Mouse (Mus musculus) hindbrain, embryonic 13.5 days (tissue): ENCODE data around the gene Ralbp1. TPM values are rescaled to one million over a fixed set of nuclear protein-coding genes. Genes with fewer than 3 reads are reported as not detected.

Experiments used
- ATAC-seq: fragments of 200-750 bp; cut with Nextera tagmentation; 2 replicates; pipeline ENCODE4 v1.8.0; 2017; ENCODE audit warnings: moderate TSS enrichment; ENCODE audit not compliant: low FRiP score
- H3K27ac ChIP-seq: fragments of 300-500 bp; sonication (generic); 2 replicates; pipeline ENCODE4 v1.5.1; 2015; ENCODE audit warnings: inconsistent platforms, mild to moderate bottlenecking, moderate library complexity
- H3K27me3 ChIP-seq: fragments of 300-500 bp; sonication (generic); 2 replicates; pipeline ENCODE4 v1.6.1; 2015; ENCODE audit warnings: mild to moderate bottlenecking, inconsistent platforms
- H3K36me3 ChIP-seq: fragments of 300-500 bp; sonication (generic); 2 replicates; pipeline ENCODE4 v1.6.1; 2015; ENCODE audit warnings: mild to moderate bottlenecking, inconsistent platforms
- H3K4me1 ChIP-seq: fragments of 300-500 bp; sonication (generic); replicated peaks from 2 replicates; pipeline ENCODE4 v1.6.1; 2015; ENCODE audit warnings: inconsistent platforms
- H3K4me2 ChIP-seq: fragments of 300-500 bp; sonication (generic); 2 replicates; pipeline ENCODE4 v1.6.1; 2015; ENCODE audit warnings: inconsistent platforms, mild to moderate bottlenecking, moderate library complexity
- H3K4me3 ChIP-seq: fragments of 300-500 bp; sonication (generic); 2 replicates; pipeline ENCODE4 v1.5.1; 2015; ENCODE audit warnings: mild to moderate bottlenecking, inconsistent platforms
- H3K9ac ChIP-seq: fragments of 300-500 bp; sonication (generic); 2 replicates; pipeline ENCODE4 v1.6.1; 2015; ENCODE audit warnings: mild to moderate bottlenecking, inconsistent platforms
- H3K9me3 ChIP-seq: fragments of 300-500 bp; sonication (generic); 2 replicates; pipeline ENCODE4 v1.6.1; 2016; ENCODE audit warnings: inconsistent platforms
- WGBS: fragments of 180-500 bp; shearing (Covaris S2); methylation state at CpG from one replicate; pipeline ENCODE4 v1.1.7; 2015; 5-methylcytosine and 5-hydroxymethylcytosine counted together
- polyA plus RNA-seq: library from polyadenylated mRNA; unstranded; fragments of >200 nt; fragmentation: Nextera tagmentation; extraction: Ambion mirVana; gene quantifications from 2 replicates; pipeline ENCODE4 v1.2.1, GENCODE M21; 2015

Gene Ralbp1
- polyA plus RNA-seq, 1 experiment from 2014 or later = 58.3 TPM

GRCm38 (mm10) chr17:65885398-65885696 is 251 bp downstream of the Ralbp1 start:
- peak overlapping the region; percentile 95 for H3K4me3 ChIP-seq
- WGBS = under 1% methylated on average over 11 of the region's 11 CpGs
- no peak for ATAC-seq
- no peaks in the 10 kb centered on the region for H3K9me3 ChIP-seq
- H3K27ac ChIP-seq = peak overlapping the region; percentile 97
- peak overlapping the region; percentile 82 for H3K9ac ChIP-seq
- H3K27me3 ChIP-seq = no peaks in the 10 kb centered on the region
- H3K4me1 ChIP-seq = peaks cover 39% of the 10 kb centered on the region
- H3K4me2 ChIP-seq = peak overlapping the region; percentile 71
- H3K36me3 ChIP-seq = no peaks in the 10 kb centered on the region

- Histone ChIP-seq H3K9ac (peak overlapping the region; percentile 93), H3K9me3 (no peaks in the 10 kb centered on the region), H3K4me3 (peak overlapping the region; percentile 95), H3K4me2 (peak overlapping the region; percentile 79), H3K36me3 (no peaks in the 10 kb centered on the region; the same call in 1 of the 2 replicates), H3K27ac (peak overlapping the region; percentile 97), H3K27me3 (no peaks in the 10 kb centered on the region), H3K4me1 (peaks cover 39% of the 10 kb centered on the region)
- WGBS = 0% methylated on average over 64 of the region's 67 CpGs
- peak; percentile 99 for ATAC-seq
These were observed 754 bp downstream of the Ralbp1 start for GRCm38 (mm10) chr17:65884691-65885397.

- peak; percentile 37 for ATAC-seq
- Histone ChIP-seq H3K9ac (peak overlapping the region; percentile 93), H3K36me3 (no peaks in the 10 kb centered on the region; the same call in 1 of the 2 replicates), H3K4me2 (peak overlapping the region; percentile 79), H3K4me1 (peaks cover 39% of the 10 kb centered on the region), H3K9me3 (no peaks in the 10 kb centered on the region), H3K27me3 (no peaks in the 10 kb centered on the region), H3K27ac (peak overlapping the region; percentile 97), H3K4me3 (peak overlapping the region; percentile 95)
- WGBS = under 1% methylated on average over 54 of the region's 56 CpGs
These were observed 1.4 kb downstream of the Ralbp1 start for GRCm38 (mm10) chr17:65884061-65884669.

GRCm38 (mm10) chr17:65877026-65877425 is 8.6 kb downstream of the Ralbp1 start:
- peaks cover 17% of the 10 kb centered on the region for H3K4me1 ChIP-seq
- no peak overlapping the region for H3K4me3 ChIP-seq
- H3K4me2 ChIP-seq = no peak overlapping the region
- no peak overlapping the region for H3K27ac ChIP-seq
- no peaks in the 10 kb centered on the region; the same call in 1 of the 2 replicates for H3K36me3 ChIP-seq
- no peaks in the 10 kb centered on the region for H3K27me3 ChIP-seq
- no peak overlapping the region for H3K9ac ChIP-seq
- H3K9me3 ChIP-seq = no peaks in the 10 kb centered on the region
- WGBS = 79% methylated on average over 6 of the region's 6 CpGs
- ATAC-seq = no peak

GRCm38 (mm10) chr17:65873834-65874233 is 11.8 kb downstream of the Ralbp1 start:
- H3K36me3 ChIP-seq = no peaks in the 10 kb centered on the region
- H3K4me1 ChIP-seq = peaks cover 14% of the 10 kb centered on the region
- no peaks in the 10 kb centered on the region for H3K27me3 ChIP-seq
- no peak for ATAC-seq
- WGBS = 96% methylated on average over 11 of the region's 11 CpGs
- no peaks in the 10 kb centered on the region for H3K9me3 ChIP-seq
- no peak overlapping the region for H3K4me2 ChIP-seq
- H3K9ac ChIP-seq = no peak overlapping the region
- H3K4me3 ChIP-seq = no peak overlapping the region
- no peak overlapping the region for H3K27ac ChIP-seq

- Histone ChIP-seq H3K4me3 (no peak overlapping the region), H3K4me2 (no peak overlapping the region), H3K27me3 (no peaks in the 10 kb centered on the region), H3K9me3 (no peaks in the 10 kb centered on the region), H3K27ac (no peak overlapping the region), H3K9ac (no peak overlapping the region; the same call in 1 of the 2 replicates), H3K4me1 (peaks cover 14% of the 10 kb centered on the region), H3K36me3 (no peaks in the 10 kb centered on the region)
- 88% methylated on average over 4 of the region's 4 CpGs for WGBS
- ATAC-seq = no peak
These were observed 12.4 kb downstream of the Ralbp1 start for GRCm38 (mm10) chr17:65873156-65873555.

GRCm38 (mm10) chr17:65872652-65873051 is 12.9 kb downstream of the Ralbp1 start:
- WGBS = 25% methylated on average over 6 of the region's 6 CpGs
- Histone ChIP-seq H3K27me3 (no peaks in the 10 kb centered on the region), H3K4me2 (no peak overlapping the region), H3K27ac (peak overlapping the region; percentile 35; the same call in 1 of the 2 replicates), H3K4me1 (peaks cover 14% of the 10 kb centered on the region), H3K9ac (peak overlapping the region; percentile 24; the same call in 1 of the 2 replicates), H3K9me3 (no peaks in the 10 kb centered on the region), H3K4me3 (no peak overlapping the region), H3K36me3 (no peaks in the 10 kb centered on the region)
- no peak for ATAC-seq

GRCm38 (mm10) chr17:65872051-65872450 is 13.5 kb downstream of the Ralbp1 start:
- H3K36me3 ChIP-seq = peaks cover 5% of the 10 kb centered on the region
- H3K4me2 ChIP-seq = no peak overlapping the region
- H3K4me3 ChIP-seq = no peak overlapping the region
- no peaks in the 10 kb centered on the region for H3K27me3 ChIP-seq
- 75% methylated on average over 6 of the region's 6 CpGs for WGBS
- H3K9ac ChIP-seq = peak overlapping the region; percentile 24; the same call in 1 of the 2 replicates
- peaks cover 14% of the 10 kb centered on the region for H3K4me1 ChIP-seq
- no peak for ATAC-seq
- H3K27ac ChIP-seq = peak overlapping the region; percentile 35; the same call in 1 of the 2 replicates
- no peaks in the 10 kb centered on the region for H3K9me3 ChIP-seq

- no peak for ATAC-seq
- Histone ChIP-seq H3K4me2 (no peak overlapping the region), H3K4me1 (peaks cover 14% of the 10 kb centered on the region), H3K9me3 (no peaks in the 10 kb centered on the region), H3K36me3 (peaks cover 9% of the 10 kb centered on the region), H3K27ac (peak overlapping the region; percentile 35; the same call in 1 of the 2 replicates), H3K4me3 (no peak overlapping the region), H3K27me3 (no peaks in the 10 kb centered on the region), H3K9ac (no peak overlapping the region)
- WGBS = 44% methylated on average over 5 of the region's 5 CpGs
These were observed 14.0 kb downstream of the Ralbp1 start for GRCm38 (mm10) chr17:65871641-65872041.

- ATAC-seq = no peak
- peaks cover 16% of the 10 kb centered on the region for H3K36me3 ChIP-seq
- no peak overlapping the region for H3K4me3 ChIP-seq
- no peak overlapping the region for H3K27ac ChIP-seq
- H3K4me2 ChIP-seq = no peak overlapping the region
- H3K4me1 ChIP-seq = peaks cover 14% of the 10 kb centered on the region
- 43% methylated on average over 4 of the region's 4 CpGs for WGBS
- no peaks in the 10 kb centered on the region for H3K9me3 ChIP-seq
- H3K9ac ChIP-seq = no peak overlapping the region
- H3K27me3 ChIP-seq = no peaks in the 10 kb centered on the region
These were observed 15.5 kb downstream of the Ralbp1 start for GRCm38 (mm10) chr17:65870146-65870545.

GRCm38 (mm10) chr17:65869720-65870119 is 15.9 kb downstream of the Ralbp1 start:
- Histone ChIP-seq H3K4me1 (peaks cover 14% of the 10 kb centered on the region), H3K4me3 (no peak overlapping the region), H3K9me3 (no peaks in the 10 kb centered on the region), H3K36me3 (peaks cover 16% of the 10 kb centered on the region), H3K27me3 (no peaks in the 10 kb centered on the region), H3K27ac (no peak overlapping the region), H3K9ac (no peak overlapping the region), H3K4me2 (no peak overlapping the region)
- 92% methylated on average over 10 of the region's 10 CpGs for WGBS
- no peak for ATAC-seq

GRCm38 (mm10) chr17:65867996-65868395 is 17.6 kb downstream of the Ralbp1 start:
- no peak overlapping the region for H3K9ac ChIP-seq
- H3K27ac ChIP-seq = no peak overlapping the region
- peaks cover 24% of the 10 kb centered on the region for H3K36me3 ChIP-seq
- no peak for ATAC-seq
- H3K9me3 ChIP-seq = no peaks in the 10 kb centered on the region
- peaks cover 14% of the 10 kb centered on the region for H3K4me1 ChIP-seq
- H3K4me2 ChIP-seq = no peak overlapping the region
- no peak overlapping the region for H3K4me3 ChIP-seq
- H3K27me3 ChIP-seq = no peaks in the 10 kb centered on the region
- 91% methylated on average over 5 of the region's 5 CpGs for WGBS

GRCm38 (mm10) chr17:65866201-65866600 is 19.4 kb downstream of the Ralbp1 start:
- Histone ChIP-seq H3K9me3 (no peaks in the 10 kb centered on the region), H3K4me1 (no peaks in the 10 kb centered on the region; the same call in 1 of the 2 replicates), H3K27ac (no peak overlapping the region), H3K4me2 (no peak overlapping the region), H3K9ac (no peak overlapping the region), H3K4me3 (no peak overlapping the region), H3K27me3 (no peaks in the 10 kb centered on the region), H3K36me3 (peaks cover 25% of the 10 kb centered on the region)
- 94% methylated on average over 3 of the region's 3 CpGs for WGBS
- ATAC-seq = no peak
